Mouse (Mus musculus) limb, embryonic 11.5 days (tissue): ENCODE results near the gene Syngr3. TPM values are rescaled to one million over a fixed set of nuclear protein-coding genes. Genes with fewer than 3 reads are reported as not detected.
A peak's percentile ranks its signal among the peaks of the same experiment; 100 is the strongest.
"Not testable (repeated sequence)": the region's sequence is repeated elsewhere in the genome, so short reads cannot be mapped to it uniquely, and the experiment has no call there.

Experiments
- ATAC-seq: fragments of 200-750 bp; cut with Nextera tagmentation; 2 replicates; pipeline ENCODE4 v1.8.0; 2017; ENCODE audit warnings: low read depth; ENCODE audit not compliant: insufficient number of reproducible peaks, low FRiP score, low TSS enrichment
- DNase-seq: peaks from one replicate; pipeline ENCODE4 v3.0.0-alpha.2; 2015; ENCODE audit warnings: low spot score
- H3K27ac ChIP-seq: fragments of 300-500 bp; sonication (generic); replicated peaks from 2 replicates; pipeline ENCODE4 v1.5.1; 2014; ENCODE audit warnings: low read depth, mild to moderate bottlenecking, low read length
- H3K27me3 ChIP-seq: fragments of 300-500 bp; sonication (generic); 2 replicates; pipeline ENCODE4 v1.6.1; 2014; ENCODE audit warnings: mild to moderate bottlenecking, low read length, mixed read lengths; ENCODE audit not compliant: control insufficient read depth, insufficient read depth
- H3K36me3 ChIP-seq: fragments of 300-500 bp; sonication (generic); 2 replicates; pipeline ENCODE4 v1.6.1; 2014; ENCODE audit warnings: mild to moderate bottlenecking, low read length, moderate library complexity, mixed read lengths; ENCODE audit not compliant: control insufficient read depth, insufficient read depth
- H3K4me1 ChIP-seq: fragments of 300-500 bp; sonication (generic); 2 replicates; pipeline ENCODE4 v1.6.1; 2014; ENCODE audit warnings: low read length, mixed read lengths; ENCODE audit not compliant: control insufficient read depth, insufficient read depth
- H3K4me2 ChIP-seq: fragments of 300-500 bp; sonication (generic); 2 replicates; pipeline ENCODE4 v1.6.1; 2014; ENCODE audit warnings: low read depth, mild to moderate bottlenecking, moderate library complexity; ENCODE audit not compliant: severe bottlenecking
- H3K4me3 ChIP-seq: fragments of 300-500 bp; sonication (generic); 2 replicates; pipeline ENCODE4 v1.5.1; 2014; ENCODE audit warnings: low read depth, low read length
- H3K9ac ChIP-seq: fragments of 300-500 bp; sonication (generic); 2 replicates; pipeline ENCODE4 v1.6.1; 2014; ENCODE audit warnings: mild to moderate bottlenecking, low read length
- H3K9me3 ChIP-seq: fragments of 300-500 bp; sonication (generic); 2 replicates; pipeline ENCODE4 v1.6.1; 2016; ENCODE audit warnings: low read length; ENCODE audit not compliant: control insufficient read depth
- WGBS: fragments of 180-500 bp; shearing (Covaris S2); extraction: QIAGEN DNeasy Blood & Tissue Kit; methylation state at CpG from one replicate; pipeline ENCODE4 v1.1.7; 2014; 5-methylcytosine and 5-hydroxymethylcytosine counted together
- polyA plus RNA-seq: library from polyadenylated mRNA; unstranded; fragments of >200 nt; fragmentation: Nextera tagmentation; extraction: Ambion mirVana; gene quantifications from 2 replicates; pipeline ENCODE4 v1.2.1, GENCODE M21; 2014

The Syngr3 gene
- polyA plus RNA-seq, 1 experiment from 2014 or later = 6.6 TPM

GRCm38 (mm10) chr17:24669214-24669544 is 20.6 kb downstream of the Syngr3 start:
- H3K27me3 ChIP-seq, H3K27ac ChIP-seq, H3K36me3 ChIP-seq, ATAC-seq, DNase-seq, H3K9me3 ChIP-seq: not testable (repeated sequence)
- peak overlapping the region; percentile 97 for H3K4me3 ChIP-seq
- WGBS = 10% methylated on average over 15 of the region's 15 CpGs
- H3K4me2 ChIP-seq = peak overlapping the region; percentile 56
- peak overlapping the region; percentile 96; the same call in 1 of the 2 replicates for H3K9ac ChIP-seq
- H3K4me1 ChIP-seq = peaks cover 23% of the 10 kb centered on the region

- DNase-seq (peak; percentile 71), ATAC-seq (no peak)
- Histone ChIP-seq H3K27me3 (no peaks in the 10 kb centered on the region), H3K9me3 (no peaks in the 10 kb centered on the region), H3K36me3 (no peaks in the 10 kb centered on the region), H3K4me1 (peaks cover 21% of the 10 kb centered on the region), H3K4me3 (no peak overlapping the region), H3K9ac (no peak overlapping the region), H3K4me2 (no peak overlapping the region), H3K27ac (no peak overlapping the region)
- 26% methylated on average over 6 of the region's 6 CpGs for WGBS
These were observed 22.3 kb downstream of the Syngr3 start for GRCm38 (mm10) chr17:24667416-24667815.

GRCm38 (mm10) chr17:24667011-24667410 is 22.7 kb downstream of the Syngr3 start:
- not testable (repeated sequence) for H3K27me3 ChIP-seq, ATAC-seq, H3K27ac ChIP-seq, H3K36me3 ChIP-seq, H3K9ac ChIP-seq, H3K4me3 ChIP-seq, DNase-seq, H3K4me2 ChIP-seq, H3K9me3 ChIP-seq
- 63% methylated on average over 7 of the region's 7 CpGs for WGBS
- peaks cover 17% of the 10 kb centered on the region for H3K4me1 ChIP-seq

- ATAC-seq (0 out of 2 replicates have a peak, but pooled peaks have one; percentile 32), DNase-seq (peak; percentile 54)
- WGBS = 1% methylated on average over 47 of the region's 47 CpGs
- Histone ChIP-seq H3K27ac (no peak within 1 kb of the TSS), H3K9me3 (no peaks in the 10 kb centered on the region), H3K36me3 (no peaks in the 10 kb centered on the region), H3K9ac (peak within 1 kb of the TSS; percentile 62), H3K4me3 (peak within 1 kb of the TSS; percentile 44), H3K4me1 (peaks cover 8% of the 10 kb centered on the region), H3K4me2 (peak within 1 kb of the TSS; percentile 80), H3K27me3 (peaks cover 30% of the 10 kb centered on the region)
These were observed 31.6 kb downstream of the Syngr3 start, which contains the start of gene Npw for GRCm38 (mm10) chr17:24658017-24658758. Gene Npw (minus strand): TSS chr17:24658457.

- Histone ChIP-seq H3K36me3 (no peaks in the 10 kb centered on the region), H3K27me3 (peaks cover 30% of the 10 kb centered on the region), H3K4me2 (no peak overlapping the region), H3K4me1 (peaks cover 12% of the 10 kb centered on the region), H3K27ac (no peak overlapping the region), H3K9me3 (no peaks in the 10 kb centered on the region), H3K9ac (no peak overlapping the region), H3K4me3 (no peak overlapping the region)
- ATAC-seq = no peak
- 78% methylated on average over 4 of the region's 4 CpGs for WGBS
- no peak for DNase-seq
These were observed 34.8 kb downstream of the Syngr3 start for GRCm38 (mm10) chr17:24654969-24655368.

GRCm38 (mm10) chr17:24653967-24654710 is 35.6 kb downstream of the Syngr3 start:
- no peaks in the 10 kb centered on the region for H3K9me3 ChIP-seq
- H3K27ac ChIP-seq = no peak overlapping the region
- peak overlapping the region; percentile 53 for H3K4me2 ChIP-seq
- H3K27me3 ChIP-seq = peaks cover 24% of the 10 kb centered on the region
- peak overlapping the region; percentile 20 for H3K4me3 ChIP-seq
- H3K9ac ChIP-seq = peak overlapping the region; percentile 59
- DNase-seq (peak; percentile 94), ATAC-seq (peak; percentile 41; the same call in 1 of the 2 replicates)
- whole genome bisulfite sequencing = 9% methylated on average over 19 of the region's 19 CpGs
- peaks cover 18% of the 10 kb centered on the region for H3K4me1 ChIP-seq
- H3K36me3 ChIP-seq = no peaks in the 10 kb centered on the region

GRCm38 (mm10) chr17:24651835-24652234 is 37.9 kb downstream of the Syngr3 start:
- H3K4me1 ChIP-seq = peaks cover 15% of the 10 kb centered on the region
- no peak overlapping the region for H3K27ac ChIP-seq
- 71% methylated on average over 3 of the region's 3 CpGs for WGBS
- no peaks in the 10 kb centered on the region for H3K36me3 ChIP-seq
- H3K27me3 ChIP-seq = peaks cover under 1% of the 10 kb centered on the region; the same call in 1 of the 2 replicates
- DNase-seq (no peak), ATAC-seq (no peak)
- no peak overlapping the region for H3K9ac ChIP-seq
- no peak overlapping the region for H3K4me2 ChIP-seq
- no peaks in the 10 kb centered on the region for H3K9me3 ChIP-seq
- no peak overlapping the region for H3K4me3 ChIP-seq

GRCm38 (mm10) chr17:24650766-24651165 is 39.0 kb downstream of the Syngr3 start:
- Histone ChIP-seq H3K36me3 (no peaks in the 10 kb centered on the region), H3K4me3 (no peak overlapping the region), H3K9me3 (no peaks in the 10 kb centered on the region), H3K9ac (no peak overlapping the region), H3K4me1 (peaks cover 15% of the 10 kb centered on the region), H3K4me2 (peak overlapping the region; percentile 99; the same call in 1 of the 2 replicates), H3K27ac (no peak overlapping the region), H3K27me3 (no peaks in the 10 kb centered on the region)
- WGBS = 78% methylated on average over 4 of the region's 4 CpGs
- DNase-seq = no peak
- no peak for ATAC-seq
